Mouse (Mus musculus): Measurements from ENCODE around the gene Rnase10. TPM values are rescaled to one million over a fixed set of nuclear protein-coding genes. Genes with fewer than 3 reads are reported as not detected.
"Not testable (repeated sequence)": the region's sequence is repeated elsewhere in the genome, so short reads cannot be mapped to it uniquely, and the experiment has no call there.

Gene Rnase10
- total and polyA plus RNA-seq, 3 experiments, result 0.22 TPM; not detected in 2

DNA sequence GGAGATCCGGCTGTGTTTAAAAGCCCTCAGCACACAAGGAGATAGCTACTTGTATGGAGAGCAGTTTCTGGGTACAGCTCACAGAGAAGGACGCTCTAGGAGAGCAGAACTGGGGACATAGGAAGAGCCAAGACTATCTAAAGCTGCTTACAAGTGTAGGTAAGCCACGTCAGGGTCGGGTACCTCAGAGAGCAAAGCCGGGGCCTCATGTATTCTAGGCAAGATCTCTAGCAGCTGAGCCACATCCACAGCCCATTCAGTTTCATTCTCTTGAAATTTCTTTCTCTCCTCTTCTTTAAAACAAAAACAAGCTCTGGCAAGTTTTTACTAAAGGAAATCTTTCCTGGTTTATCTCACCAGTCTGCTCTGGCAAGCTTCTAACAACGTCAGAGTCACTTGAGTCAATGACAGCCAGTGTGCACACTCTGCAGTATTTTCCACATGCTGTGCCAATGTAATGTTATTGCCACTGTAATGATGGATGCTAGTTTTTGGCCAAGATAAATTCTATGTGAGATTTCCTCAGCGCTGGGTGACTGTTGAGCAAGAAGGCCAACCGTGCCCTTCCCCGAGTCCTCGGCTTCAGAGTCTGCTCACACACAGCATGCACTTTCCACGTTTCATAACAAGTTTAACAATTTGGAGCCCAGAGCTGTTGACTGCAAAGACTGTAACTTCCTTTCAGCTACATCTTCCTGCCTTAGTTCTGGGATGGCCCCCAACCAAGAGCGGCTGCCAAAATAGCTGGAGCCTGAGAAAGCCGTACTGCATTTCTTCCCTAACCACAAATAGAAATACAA lies 563 bp downstream of the Rnase10 start:
- Histone ChIP-seq H3K36me3 (replicated peaks) (no peaks in the 10 kb centered on the region), H3K9me3 (replicated peaks) (no peaks in the 10 kb centered on the region), H3K4me1 (ENCODE audit: insufficient read depth, low read depth, low read length) (no peaks in the 10 kb centered on the region), H3K4me3 (ENCODE audit: low read depth, low read length) (no peak overlapping the region), H3K27me3 (ENCODE audit: insufficient read depth, low read length) (no peaks in the 10 kb centered on the region; the same call in 1 of the 2 replicates)
- no peak for TF ChIP-seq GATA2 (IDR thresholded peaks at IDR 0.05; ENCODE audit: borderline replicate concordance, low read depth, low read length)
- no peak for TF ChIP-seq TAL1 (conservative IDR thresholded peaks at IDR 0.05; ENCODE audit: low read depth, low read length)
- no peak for TF ChIP-seq CTCF (IDR thresholded peaks at IDR 0.05; ENCODE audit: low read depth, low read length)
- TF ChIP-seq GATA1 (IDR thresholded peaks at IDR 0.05; ENCODE audit: borderline replicate concordance, low read length), result no peak
- TF ChIP-seq POLR2AphosphoS5 (IDR thresholded peaks at IDR 0.05; ENCODE audit: insufficient replicate concordance, low read depth, low read length), result no peak
- no peak for DNase-seq (ENCODE audit: low spot score)
- no peak for ATAC-seq (ENCODE audit: extremely low read depth, insufficient number of reproducible peaks, low FRiP score, poor library complexity, severe bottlenecking)

GRCm38 (mm10) chr14:51008781-51009180 lies 1.2 kb downstream of the Rnase10 start:
- TF ChIP-seq TAL1 (conservative IDR thresholded peaks at IDR 0.05; ENCODE audit: low read depth, low read length) (no peak), GATA2 (IDR thresholded peaks at IDR 0.05; ENCODE audit: borderline replicate concordance, low read depth, low read length) (no peak), GATA1 (IDR thresholded peaks at IDR 0.05; ENCODE audit: borderline replicate concordance, low read length) (no peak), POLR2AphosphoS5 (IDR thresholded peaks at IDR 0.05; ENCODE audit: insufficient replicate concordance, low read depth, low read length) (no peak), CTCF (IDR thresholded peaks at IDR 0.05; ENCODE audit: low read depth, low read length) (no peak)
- H3K9me3 ChIP-seq (replicated peaks), result no peaks in the 10 kb centered on the region
- no peak for DNase-seq (ENCODE audit: low spot score)
- H3K4me1 ChIP-seq (ENCODE audit: insufficient read depth, low read depth, low read length), result no peaks in the 10 kb centered on the region
- no peak for ATAC-seq (ENCODE audit: extremely low read depth, insufficient number of reproducible peaks, low FRiP score, poor library complexity, severe bottlenecking)
- no peaks in the 10 kb centered on the region for H3K36me3 ChIP-seq (replicated peaks)
- no peak overlapping the region for H3K4me3 ChIP-seq (ENCODE audit: low read depth, low read length)
- H3K27me3 ChIP-seq (ENCODE audit: insufficient read depth, low read length), result no peaks in the 10 kb centered on the region; the same call in 1 of the 2 replicates

DNA sequence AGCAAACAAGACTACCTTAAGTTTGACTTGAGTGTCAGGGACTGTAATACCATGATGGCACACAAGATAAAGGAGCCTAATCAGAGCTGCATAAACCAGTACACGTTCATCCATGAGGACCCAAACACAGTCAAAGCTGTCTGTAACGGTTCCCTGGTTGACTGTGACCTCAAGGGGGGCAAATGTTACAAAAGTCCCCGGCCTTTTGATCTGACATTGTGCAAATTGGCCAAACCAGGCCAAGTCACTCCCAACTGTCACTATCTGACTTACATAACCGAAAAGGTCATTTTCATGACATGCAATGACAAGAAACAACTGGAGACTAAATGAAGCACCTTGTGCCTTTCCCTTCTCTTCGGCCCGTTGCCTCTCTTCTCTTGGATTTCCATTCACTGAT lies 2.0 kb downstream of the Rnase10 start:
- ATAC-seq (ENCODE audit: extremely low read depth, insufficient number of reproducible peaks, low FRiP score, poor library complexity, severe bottlenecking), result no peak
- H3K27me3 ChIP-seq (ENCODE audit: insufficient read depth, low read length), result no peaks in the 10 kb centered on the region; the same call in 1 of the 2 replicates
- no peak overlapping the region for H3K4me3 ChIP-seq (ENCODE audit: low read depth, low read length)
- H3K36me3 ChIP-seq (replicated peaks), result no peaks in the 10 kb centered on the region
- no peaks in the 10 kb centered on the region for H3K9me3 ChIP-seq (replicated peaks)
- no peak for DNase-seq (ENCODE audit: low spot score)
- TF ChIP-seq TAL1 (conservative IDR thresholded peaks at IDR 0.05; ENCODE audit: low read depth, low read length) (no peak), POLR2AphosphoS5 (IDR thresholded peaks at IDR 0.05; ENCODE audit: insufficient replicate concordance, low read depth, low read length) (no peak), GATA2 (IDR thresholded peaks at IDR 0.05; ENCODE audit: borderline replicate concordance, low read depth, low read length) (no peak), GATA1 (IDR thresholded peaks at IDR 0.05; ENCODE audit: borderline replicate concordance, low read length) (no peak), CTCF (IDR thresholded peaks at IDR 0.05; ENCODE audit: low read depth, low read length) (no peak)
- H3K4me1 ChIP-seq (ENCODE audit: insufficient read depth, low read depth, low read length), result no peaks in the 10 kb centered on the region

- not testable (repeated sequence) for DNase-seq (ENCODE audit: low spot score); H3K4me3 ChIP-seq (ENCODE audit: low read depth, low read length); H3K9me3 ChIP-seq (replicated peaks); ATAC-seq (ENCODE audit: extremely low read depth, insufficient number of reproducible peaks, low FRiP score, poor library complexity, severe bottlenecking); H3K4me1 ChIP-seq (ENCODE audit: insufficient read depth, low read depth, low read length); H3K36me3 ChIP-seq (replicated peaks); H3K27me3 ChIP-seq (ENCODE audit: insufficient read depth, low read length)
These were observed 7.2 kb downstream of the Rnase10 start for GRCm38 (mm10) chr14:51014724-51015123.

DNA sequence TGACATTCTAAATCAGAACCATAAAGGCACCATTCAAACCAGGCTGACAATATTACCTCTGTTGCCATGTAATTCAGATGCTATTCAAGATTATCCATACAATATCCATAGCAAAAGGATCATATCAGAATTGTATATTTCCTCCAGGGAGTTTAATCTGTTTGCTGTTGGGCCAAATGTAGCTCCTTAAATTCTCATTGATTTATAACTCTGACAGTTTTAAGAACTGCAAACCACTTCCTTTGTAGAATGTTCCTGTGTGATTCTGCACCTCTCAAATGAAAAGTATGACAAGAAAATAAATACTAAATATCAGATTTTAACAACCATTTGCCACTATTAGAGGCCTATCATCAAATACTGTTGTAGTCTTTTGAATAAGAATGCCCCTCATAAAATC lies 8.2 kb downstream of the Rnase10 start:
- ATAC-seq (ENCODE audit: extremely low read depth, insufficient number of reproducible peaks, low FRiP score, poor library complexity, severe bottlenecking), result no peak
- TF ChIP-seq POLR2AphosphoS5 (IDR thresholded peaks at IDR 0.05; ENCODE audit: insufficient replicate concordance, low read depth, low read length) (no peak), GATA1 (IDR thresholded peaks at IDR 0.05; ENCODE audit: borderline replicate concordance, low read length) (no peak), GATA2 (IDR thresholded peaks at IDR 0.05; ENCODE audit: borderline replicate concordance, low read depth, low read length) (no peak), TAL1 (conservative IDR thresholded peaks at IDR 0.05; ENCODE audit: low read depth, low read length) (no peak), CTCF (IDR thresholded peaks at IDR 0.05; ENCODE audit: low read depth, low read length) (no peak)

DNA sequence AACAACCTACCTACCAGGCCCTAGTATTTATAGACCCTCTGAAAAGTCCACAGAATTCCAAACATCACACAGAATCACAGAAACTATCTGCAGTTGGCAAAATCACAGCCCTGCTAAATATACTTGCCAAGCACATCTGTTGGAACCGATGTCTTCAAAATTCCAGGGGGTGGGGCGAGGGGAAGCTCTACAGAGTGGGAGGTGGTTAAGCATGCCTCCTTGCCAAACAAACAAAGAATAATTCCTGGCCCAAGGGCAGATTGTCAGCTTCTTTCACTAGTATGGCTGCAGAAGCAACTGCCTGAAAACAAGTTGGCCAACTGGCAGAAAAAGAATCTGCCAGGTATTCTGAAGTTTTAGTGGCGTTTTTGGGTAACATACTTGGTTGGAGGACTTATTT lies 9.7 kb downstream of the Rnase10 start:
- DNase-seq (ENCODE audit: low spot score), result no peak
- no peak for ATAC-seq (ENCODE audit: extremely low read depth, insufficient number of reproducible peaks, low FRiP score, poor library complexity, severe bottlenecking)
- H3K36me3 ChIP-seq (replicated peaks), result no peaks in the 10 kb centered on the region
- TF ChIP-seq GATA2 (IDR thresholded peaks at IDR 0.05; ENCODE audit: borderline replicate concordance, low read depth, low read length), result no peak
- no peak for TF ChIP-seq GATA1 (IDR thresholded peaks at IDR 0.05; ENCODE audit: borderline replicate concordance, low read length)
- H3K27me3 ChIP-seq (ENCODE audit: insufficient read depth, low read length), result no peaks in the 10 kb centered on the region; the same call in 1 of the 2 replicates
- no peak overlapping the region for H3K4me3 ChIP-seq (ENCODE audit: low read depth, low read length)
- H3K4me1 ChIP-seq (ENCODE audit: insufficient read depth, low read depth, low read length), result no peaks in the 10 kb centered on the region
- no peaks in the 10 kb centered on the region for H3K9me3 ChIP-seq (replicated peaks)

More for the DNA sequence above, 8.2 kb downstream of the Rnase10 start:
- no peaks in the 10 kb centered on the region for H3K36me3 ChIP-seq (replicated peaks)
- no peaks in the 10 kb centered on the region for H3K4me1 ChIP-seq (ENCODE audit: insufficient read depth, low read depth, low read length)
- no peaks in the 10 kb centered on the region; the same call in 1 of the 2 replicates for H3K27me3 ChIP-seq (ENCODE audit: insufficient read depth, low read length)
- H3K9me3 ChIP-seq (replicated peaks), result no peaks in the 10 kb centered on the region
- H3K4me3 ChIP-seq (ENCODE audit: low read depth, low read length), result no peak overlapping the region
- DNase-seq (ENCODE audit: low spot score), result no peak
